ENCODE assay signal across 7 mouse cellular contexts in the genomic region with DNA sequence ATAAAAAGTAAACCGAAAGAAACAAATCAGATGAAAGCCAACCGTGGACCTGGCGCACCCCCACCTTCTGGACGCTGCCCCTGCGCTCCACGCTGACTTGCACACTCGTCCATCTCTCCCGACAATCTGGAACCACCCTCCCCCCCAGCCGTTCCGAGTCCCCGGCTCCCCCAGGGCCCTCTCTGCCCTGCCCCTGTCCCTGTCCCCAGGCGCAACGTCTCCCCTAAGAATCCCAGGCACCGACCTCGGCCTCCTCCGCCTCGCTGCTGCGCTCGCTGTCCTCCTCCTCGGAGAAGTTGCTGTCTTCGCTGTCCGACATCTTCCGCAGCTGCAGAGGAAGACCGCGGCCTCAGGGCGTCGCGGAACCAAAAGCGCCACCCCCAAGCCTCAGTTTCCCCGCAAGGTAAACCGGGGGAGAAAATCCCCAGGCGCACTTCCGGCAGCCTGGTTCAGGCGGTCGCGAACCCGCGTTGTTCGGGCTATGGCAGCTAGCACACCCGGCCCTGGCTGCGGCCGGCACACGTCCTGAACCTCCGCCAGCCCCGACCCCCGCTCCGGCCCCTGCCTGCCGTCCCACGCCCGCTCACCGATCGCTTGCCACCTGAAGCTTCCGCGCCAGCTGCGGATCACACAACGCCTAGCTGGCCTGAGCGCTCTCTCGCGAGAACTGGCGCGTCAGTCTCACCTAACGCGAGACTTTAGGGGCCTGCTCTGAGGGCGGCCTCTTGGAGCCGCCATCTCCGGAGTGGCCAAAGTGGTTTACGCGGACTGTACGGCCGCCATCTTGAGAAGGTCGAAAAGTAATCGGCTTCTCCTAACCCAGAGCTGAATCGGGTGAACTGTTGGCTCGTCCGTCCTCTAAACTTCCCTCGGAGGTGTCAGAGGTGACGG. TPM values are rescaled to one million over a fixed set of nuclear protein-coding genes. Genes with fewer than 3 reads are reported as not detected.
DNase-seq lines count a peak whose midpoint lies in the region; ATAC-seq lines count a peak whose summit lies in the region.

Gene Supt5 (minus strand): TSS at position 639 of the 891 bp plus-strand sequence.

- peaks cover 10% of the 10 kb centered on the region for H3K4me1 ChIP-seq in intestine, embryonic 15.5 days (replicated peaks)
- peaks cover 37% of the 10 kb centered on the region for H3K4me1 ChIP-seq in midbrain, embryonic 10.5 days

- WGBS in intestine, embryonic 15.5 days, result under 1% methylated on average over 77 of the region's 77 CpGs
- WGBS in midbrain, embryonic 10.5 days, result under 1% methylated on average over 77 of the region's 77 CpGs

- intact Hi-C loops in gastrocnemius, postnatal 36 days (cut with DNase I), result no loop called here
- intact Hi-C loops in left cerebral cortex, postnatal 25 days (cut with DNase I), result no loop called here

- H3K27ac ChIP-seq in intestine, embryonic 15.5 days, result peak within 1 kb of the TSS; percentile 79
- H3K27ac ChIP-seq in midbrain, embryonic 10.5 days (replicated peaks), result peak within 1 kb of the TSS; percentile 94

- peak; percentile 99 for ATAC-seq in intestine, embryonic 15.5 days

- H3K9me3 ChIP-seq in intestine, embryonic 15.5 days, result no peaks in the 10 kb centered on the region
- H3K9me3 ChIP-seq in midbrain, embryonic 10.5 days (replicated peaks), result no peaks in the 10 kb centered on the region

- H3K9ac ChIP-seq in intestine, embryonic 15.5 days, result peak within 1 kb of the TSS; percentile 93

- no peaks in the 10 kb centered on the region for H3K27me3 ChIP-seq in intestine, embryonic 15.5 days (replicated peaks)
- no peaks in the 10 kb centered on the region for H3K27me3 ChIP-seq in midbrain, embryonic 10.5 days (ENCODE audit: low read depth, poor library complexity, severe bottlenecking)

- H3K36me3 ChIP-seq in intestine, embryonic 15.5 days, result no peaks in the 10 kb centered on the region
- peaks cover 25% of the 10 kb centered on the region for H3K36me3 ChIP-seq in midbrain, embryonic 10.5 days

- peak within 1 kb of the TSS; percentile 95 for H3K4me3 ChIP-seq in intestine, embryonic 15.5 days (replicated peaks)
- H3K4me3 ChIP-seq in midbrain, embryonic 10.5 days, result peak within 1 kb of the TSS; percentile 89

- peak; percentile 98 for DNase-seq in adrenal gland, adult 2 months
- DNase-seq in embryo, embryonic 11.5 days (ENCODE audit: low read depth, low spot score), result peak; percentile 99
- peak; percentile 93 to 97 for DNase-seq in gastrocnemius, postnatal 36 days
- DNase-seq in left cerebral cortex, postnatal 25 days (ENCODE audit: low spot score in 2 of 2), result peak; percentile 98
- peak; percentile 97 for DNase-seq in midbrain, embryonic 10.5 days (ENCODE audit: low spot score)
- peak; percentile 91 for DNase-seq in right cerebral cortex, postnatal 4 days

- H3K4me2 ChIP-seq in intestine, embryonic 15.5 days (replicated peaks), result peak within 1 kb of the TSS; percentile 72

RNA-seq across cellular contexts. Expression of gene Supt5, which starts in this region (rescaled TPM):
- total RNA-seq in adrenal gland, adult 2 months (2021), result 100 to 1,000 TPM; 156 to 171 TPM
- polyA plus RNA-seq in adrenal gland, adult 2 months (2012; rRNA removed), result 163 and 190 TPM in 2 replicates
- total RNA-seq in gastrocnemius, postnatal 36 days (2021), result 10 to 100 TPM; 52.0 to 61.4 TPM
- polyA plus RNA-seq in intestine, embryonic 15.5 days (2015; fragmentation: Nextera tagmentation; extraction: Ambion mirVana), result 67.9 and 75.6 TPM in 2 replicates
- 100 to 1,000 TPM; 113 to 119 TPM for total RNA-seq in left cerebral cortex, postnatal 25 days (2021)
- 113 and 122 TPM in 2 replicates for polyA plus RNA-seq in midbrain, embryonic 10.5 days (2016; fragmentation: Nextera tagmentation; extraction: Ambion mirVana)

Comparison
In these comparisons a context has a peak if more than half of its experiments do, and no peak if none do; other contexts are left out.
1. Peak in every context shown above with its lines: DNase-seq, ATAC-seq, H3K4me3 ChIP-seq and H3K27ac ChIP-seq.